Mouse (Mus musculus) neural tube, embryonic 15.5 days (tissue): Measurements from ENCODE around the gene Ppdpf. TPM values are rescaled to one million over a fixed set of nuclear protein-coding genes. Genes with fewer than 3 reads are reported as not detected.

ENCODE experiments used
- polyA plus RNA-seq: library from polyadenylated mRNA; unstranded; fragments of >200 nt; fragmentation: Nextera tagmentation; extraction: Ambion mirVana; gene quantifications from 2 replicates; pipeline ENCODE4 v1.2.1, GENCODE M21; 2015

The Ppdpf gene
- polyA plus RNA-seq, 1 experiment from 2014 or later = 401 TPM

Other genes starting within 250 kb of the Ppdpf start
- 89.0 and 91.1 TPM in 2 replicates for gene Nkain4, start 232.5 kb upstream of the Ppdpf start, polyA plus RNA-seq
- gene Arfgap1, start 220.0 kb upstream of the Ppdpf start, polyA plus RNA-seq = 114 and 124 TPM in 2 replicates
- gene Col20a1, start 200.7 kb upstream of the Ppdpf start, polyA plus RNA-seq = 0.14 and 0.67 TPM in 2 replicates
- gene Chrna4, start 143.7 kb upstream of the Ppdpf start, polyA plus RNA-seq = 38.9 and 47.4 TPM in 2 replicates
- gene Kcnq2, start 51.9 kb upstream of the Ppdpf start, polyA plus RNA-seq = 36.9 and 45.8 TPM in 2 replicates
- 15.4 and 16.8 TPM in 2 replicates for gene Eef1a2, start 30.2 kb upstream of the Ppdpf start, polyA plus RNA-seq
- gene Ptk6, start 15.5 kb downstream of the Ppdpf start, polyA plus RNA-seq = 0.05 TPM in 1 of 2 replicates, not detected in the other
- 0.17 and 0.36 TPM in 2 replicates for gene Srms, start 25.9 kb downstream of the Ppdpf start, polyA plus RNA-seq
- 0.20 and 0.22 TPM in 2 replicates for gene Fndc11, start 32.8 kb downstream of the Ppdpf start, polyA plus RNA-seq
- gene Helz2, start 54.8 kb downstream of the Ppdpf start, polyA plus RNA-seq = 0.37 and 0.91 TPM in 2 replicates
- gene Gmeb2, start 100.8 kb downstream of the Ppdpf start, polyA plus RNA-seq = 13.9 and 14.6 TPM in 2 replicates
- gene Stmn3, start 127.3 kb downstream of the Ppdpf start, polyA plus RNA-seq = 1,381 and 1,726 TPM in 2 replicates
- 37.3 and 39.4 TPM in 2 replicates for gene Rtel1, start 132.5 kb downstream of the Ppdpf start, polyA plus RNA-seq
- gene Zgpat, start 177.7 kb downstream of the Ppdpf start, polyA plus RNA-seq = 71.1 and 81.9 TPM in 2 replicates
- gene Arfrp1, start 178.2 kb downstream of the Ppdpf start, polyA plus RNA-seq = 83.5 and 83.7 TPM in 2 replicates
- 44.8 and 52.5 TPM in 2 replicates for gene Lime1, start 192.8 kb downstream of the Ppdpf start, polyA plus RNA-seq